Mouse (Mus musculus): ENCODE data around the gene 2700097O09Rik.
"Not testable (repeated sequence)": the region's sequence is repeated elsewhere in the genome, so short reads cannot be mapped to it uniquely, and the experiment has no call there.

The 2700097O09Rik gene

DNA sequence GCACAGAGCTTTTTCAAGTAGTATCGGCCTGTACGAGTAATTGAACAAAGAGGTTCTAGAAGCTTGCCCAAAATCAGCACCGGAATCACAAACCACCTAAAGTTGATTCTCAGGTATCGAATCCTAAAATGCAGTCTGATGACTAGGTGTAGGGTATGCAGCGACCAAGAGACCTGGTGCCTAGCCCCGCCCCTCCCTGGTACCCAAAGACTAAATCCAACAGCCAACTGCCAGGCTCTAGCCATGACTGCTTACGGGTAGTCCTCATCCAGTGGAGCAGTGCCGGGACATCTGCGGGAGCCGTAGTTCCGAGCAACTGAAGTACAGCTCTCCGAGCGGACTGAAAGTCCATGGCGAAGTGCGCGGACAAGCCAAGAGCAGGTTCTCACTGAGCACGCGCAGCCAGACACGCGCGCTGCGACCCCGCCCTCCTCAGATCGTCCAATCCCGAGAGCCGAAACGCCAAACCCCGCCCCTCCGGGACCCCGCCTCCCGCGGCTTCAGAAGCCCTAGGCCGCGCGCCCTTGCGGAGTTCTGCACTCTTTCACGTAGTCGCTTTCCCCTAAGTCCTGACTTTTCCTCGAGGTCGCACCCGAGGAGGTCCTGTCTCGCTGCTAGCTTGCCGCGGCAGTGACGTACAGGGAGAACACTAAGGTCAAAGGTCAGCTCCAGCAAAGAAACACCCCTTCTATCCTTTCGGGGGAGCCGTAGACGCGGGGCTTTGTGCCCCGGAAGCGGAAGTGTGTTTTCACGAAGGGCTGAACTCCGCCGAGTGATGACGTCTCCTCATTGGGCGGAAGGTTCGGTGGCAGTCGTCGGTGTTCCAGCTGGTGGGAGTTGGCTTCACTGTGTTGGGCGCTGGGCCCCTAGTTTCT lies at the start of gene 2700097O09Rik, which contains the start of gene Srp54a:
TSS of gene 2700097O09Rik (minus strand) at position 385 of the 875 bp plus-strand sequence.
TSS of gene Srp54a (plus strand) at position 537 of the 875 bp plus-strand sequence.
- peak; percentile 96 for DNase-seq

DNA sequence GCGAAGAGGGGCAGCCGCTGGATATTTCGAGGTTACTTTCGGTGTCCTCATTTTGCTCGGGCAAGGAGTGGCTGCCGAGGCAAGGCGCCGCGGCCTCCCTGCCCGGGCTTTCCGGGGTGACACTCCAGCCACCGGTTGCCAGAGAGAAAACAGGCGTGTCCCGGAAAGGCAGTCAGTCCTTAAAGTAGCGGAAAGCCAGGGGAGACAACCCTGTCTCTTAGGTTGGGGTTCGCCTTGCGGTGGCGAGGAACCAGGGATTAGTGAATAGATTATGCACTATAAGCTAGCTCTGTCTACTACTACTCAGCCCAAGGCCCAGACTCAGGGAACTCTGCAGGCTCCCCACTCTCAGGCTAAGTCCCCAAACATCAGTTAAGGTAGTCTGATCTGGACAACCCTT lies 44.8 kb upstream of the 2700097O09Rik start:
- DNase-seq = not testable (repeated sequence)

DNA sequence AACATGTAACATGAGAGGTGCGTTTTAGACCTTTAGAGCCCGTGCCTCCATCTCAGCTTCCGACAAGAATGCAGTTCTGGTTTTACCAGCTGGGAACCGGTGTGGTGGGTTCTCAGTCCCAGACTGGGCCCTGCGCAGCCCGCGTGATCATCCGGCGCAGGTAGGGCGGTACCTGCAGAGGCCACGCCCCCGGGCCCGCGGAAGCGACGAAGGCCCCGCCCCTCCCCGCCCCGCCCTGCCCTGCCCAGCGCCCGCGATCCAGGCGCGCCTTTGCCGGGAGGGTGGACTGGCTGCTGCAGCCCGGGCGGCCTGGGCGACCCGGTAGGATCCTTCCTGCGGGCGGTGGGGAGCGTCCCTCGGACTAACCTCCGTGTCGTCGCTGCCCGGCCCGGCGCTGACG lies 44.3 kb upstream of the 2700097O09Rik start, which contains the start of gene Fam177a:
TSS of gene Fam177a (plus strand) at position 228 of the 400 bp plus-strand sequence.
- not testable (repeated sequence) for DNase-seq

DNA sequence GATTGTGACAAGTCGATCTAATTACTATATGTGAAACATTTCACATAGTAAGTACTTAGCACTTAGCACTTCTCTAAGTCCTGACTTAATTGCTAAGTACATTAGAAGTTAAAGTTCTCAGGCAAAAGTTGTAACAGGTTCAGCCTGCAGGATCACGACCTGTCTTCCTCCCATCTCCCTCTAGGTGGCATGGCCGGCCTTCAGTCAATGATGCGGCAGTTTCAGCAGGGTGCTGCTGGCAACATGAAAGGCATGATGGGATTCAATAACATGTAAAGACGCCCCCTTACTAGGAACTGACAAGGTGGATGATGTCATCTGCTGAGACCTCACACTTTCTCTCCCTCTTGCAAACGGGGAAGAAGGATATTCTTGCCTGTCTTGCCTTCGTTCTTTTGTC lies 32.7 kb upstream of the 2700097O09Rik start:
- DNase-seq = not testable (repeated sequence)

DNA sequence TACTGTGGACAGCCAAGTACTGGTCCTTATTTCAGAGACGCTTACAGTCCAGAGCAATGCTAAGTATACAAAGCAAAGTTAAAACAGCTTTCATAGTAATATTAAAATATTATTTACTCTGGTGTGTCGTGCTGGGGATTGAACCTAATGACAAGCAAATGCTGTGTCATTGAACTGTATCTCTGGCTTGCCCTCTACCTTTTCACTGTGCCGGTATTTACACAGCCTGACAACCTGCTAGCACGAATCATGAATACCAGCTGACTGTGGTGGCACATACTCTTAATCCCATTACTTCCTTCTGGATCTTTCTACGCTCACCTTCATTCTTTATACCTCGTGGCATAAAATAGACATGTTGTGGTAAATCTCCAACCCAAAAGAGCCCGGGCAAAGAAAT lies 12.2 kb upstream of the 2700097O09Rik start:
- DNase-seq = not testable (repeated sequence)

DNA sequence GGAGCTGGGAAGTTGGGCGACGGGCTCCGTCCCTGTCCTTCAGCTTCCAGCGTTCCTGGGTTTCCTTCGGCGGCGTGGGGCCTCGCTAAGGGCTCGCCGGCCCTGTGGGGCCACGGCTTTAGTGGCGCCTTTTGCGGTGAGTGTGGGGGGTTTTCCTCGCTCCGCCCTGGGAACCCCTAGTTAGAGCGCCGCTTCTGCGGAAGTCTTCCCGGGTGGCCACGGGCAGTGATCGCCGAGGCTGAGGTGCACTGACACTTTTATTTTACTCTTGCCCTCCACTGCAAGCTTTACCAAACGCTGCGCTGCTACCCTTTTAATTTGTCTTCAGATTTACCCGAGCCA lies 662 bp upstream of the 2700097O09Rik start:
- not testable (repeated sequence) for DNase-seq

DNA sequence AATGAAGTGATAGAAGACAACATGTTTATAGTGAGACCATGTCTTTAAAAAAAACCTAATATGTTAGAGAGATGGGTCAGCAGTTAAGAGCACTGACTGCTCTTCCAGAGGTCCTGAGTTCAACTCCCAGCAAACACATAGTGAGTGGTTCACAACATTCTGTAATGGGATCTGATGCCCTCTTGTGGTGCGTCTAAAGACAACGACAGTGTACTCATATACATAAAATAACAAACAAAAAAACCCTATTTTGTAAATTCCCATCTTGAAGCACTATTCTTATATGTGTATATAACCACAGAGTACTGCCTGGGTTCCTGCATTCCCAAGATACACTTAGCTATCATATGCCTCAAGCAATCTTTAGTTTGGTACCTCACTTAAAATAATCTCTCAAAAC lies 1.2 kb downstream of the 2700097O09Rik start:
- DNase-seq = not testable (repeated sequence)

DNA sequence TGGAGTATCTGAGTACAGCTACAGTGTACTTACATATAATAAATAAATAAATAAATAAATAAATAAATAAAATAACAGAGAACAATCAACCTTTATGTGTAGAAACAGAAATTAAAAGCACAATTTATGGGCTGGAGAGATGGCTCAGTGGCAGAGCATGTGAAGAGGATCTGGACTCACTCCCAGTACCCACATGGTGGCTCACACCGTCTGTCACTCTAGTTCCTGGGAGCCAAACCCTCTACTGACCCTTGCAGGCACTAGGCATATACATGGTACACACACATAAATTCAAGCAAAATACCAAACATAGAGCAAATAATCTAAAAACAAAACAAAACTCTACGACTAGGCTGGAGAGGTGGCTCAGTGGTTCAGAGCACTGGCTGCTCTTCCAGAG lies 4.6 kb downstream of the 2700097O09Rik start:
- DNase-seq = peak; percentile 71 to 79

DNA sequence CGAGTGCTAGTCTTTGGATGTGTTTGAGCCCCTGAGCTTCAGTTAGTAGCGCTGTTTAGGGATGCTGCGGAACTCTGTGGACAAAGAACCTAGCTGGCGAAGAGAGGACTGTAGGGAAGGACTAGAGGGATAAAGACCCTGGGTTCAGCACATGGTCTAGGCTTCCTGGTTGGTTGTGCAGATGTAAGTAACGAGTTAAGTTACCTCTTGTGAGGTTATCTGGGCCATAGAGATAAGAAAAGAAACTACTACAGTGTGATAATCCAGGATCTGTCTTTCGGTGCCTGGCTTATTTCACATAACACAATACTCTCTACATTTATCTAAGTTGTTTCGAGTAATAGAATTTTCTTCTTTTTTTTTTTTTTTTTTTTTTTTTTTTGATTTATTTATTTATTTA lies 6.2 kb downstream of the 2700097O09Rik start:
- no peak for DNase-seq

DNA sequence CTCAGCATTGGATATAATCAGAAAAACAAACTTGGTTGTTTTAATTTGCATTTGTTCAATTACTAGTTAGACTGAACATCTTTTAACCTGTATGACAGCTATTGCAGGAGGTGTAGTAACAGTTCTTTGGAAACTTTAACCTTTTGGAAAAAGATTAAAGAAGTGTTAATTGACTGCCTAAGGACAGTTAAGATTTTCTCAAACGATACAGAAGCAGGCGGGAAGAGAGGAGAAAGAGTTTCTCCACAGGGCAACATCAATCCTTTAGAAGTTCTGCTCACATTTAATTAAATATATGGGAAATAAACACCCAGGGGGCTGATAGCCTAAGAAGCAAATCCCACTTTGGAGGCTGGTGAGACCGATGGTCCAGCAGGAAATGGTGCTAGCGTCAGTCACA lies 7.4 kb downstream of the 2700097O09Rik start:
- no peak for DNase-seq

DNA sequence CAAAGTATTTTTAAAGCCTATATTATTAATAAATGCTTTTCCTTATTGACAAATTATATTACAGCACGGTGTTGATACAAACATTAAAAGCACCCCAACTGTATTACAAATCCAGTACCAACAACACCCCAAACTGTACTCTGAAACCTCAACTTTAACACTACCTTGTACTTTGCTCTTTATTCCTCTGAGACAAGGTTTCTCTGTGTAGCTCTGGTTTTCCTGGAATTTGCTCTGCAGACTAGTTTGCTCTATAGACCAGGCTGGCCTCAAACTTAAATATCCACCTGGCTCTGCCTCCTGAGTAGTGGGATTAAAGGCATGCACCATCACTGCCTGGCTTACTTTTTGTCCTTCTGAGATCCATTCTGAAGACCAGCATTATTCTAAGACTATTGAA lies 17.8 kb downstream of the 2700097O09Rik start:
- no peak for DNase-seq

DNA sequence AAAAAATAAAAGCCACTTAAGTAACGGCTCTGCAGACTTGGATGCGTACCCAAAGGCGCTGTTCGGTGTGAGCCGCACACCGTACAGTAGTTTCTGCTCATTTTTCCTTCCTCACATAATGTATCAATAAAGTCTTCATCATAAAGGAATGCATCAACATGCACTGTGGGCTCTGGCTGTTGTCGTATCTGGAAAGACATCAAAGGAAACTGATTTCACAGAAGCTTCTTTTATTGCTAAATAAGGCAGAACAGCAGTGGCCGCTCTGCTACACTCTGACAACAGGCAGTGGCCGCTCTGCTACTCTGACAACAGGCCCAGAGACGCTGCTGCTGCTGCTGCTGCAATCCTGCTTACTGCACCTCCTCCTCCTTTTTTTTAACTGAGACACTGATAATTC lies 18.9 kb downstream of the 2700097O09Rik start:
- no peak for DNase-seq

DNA sequence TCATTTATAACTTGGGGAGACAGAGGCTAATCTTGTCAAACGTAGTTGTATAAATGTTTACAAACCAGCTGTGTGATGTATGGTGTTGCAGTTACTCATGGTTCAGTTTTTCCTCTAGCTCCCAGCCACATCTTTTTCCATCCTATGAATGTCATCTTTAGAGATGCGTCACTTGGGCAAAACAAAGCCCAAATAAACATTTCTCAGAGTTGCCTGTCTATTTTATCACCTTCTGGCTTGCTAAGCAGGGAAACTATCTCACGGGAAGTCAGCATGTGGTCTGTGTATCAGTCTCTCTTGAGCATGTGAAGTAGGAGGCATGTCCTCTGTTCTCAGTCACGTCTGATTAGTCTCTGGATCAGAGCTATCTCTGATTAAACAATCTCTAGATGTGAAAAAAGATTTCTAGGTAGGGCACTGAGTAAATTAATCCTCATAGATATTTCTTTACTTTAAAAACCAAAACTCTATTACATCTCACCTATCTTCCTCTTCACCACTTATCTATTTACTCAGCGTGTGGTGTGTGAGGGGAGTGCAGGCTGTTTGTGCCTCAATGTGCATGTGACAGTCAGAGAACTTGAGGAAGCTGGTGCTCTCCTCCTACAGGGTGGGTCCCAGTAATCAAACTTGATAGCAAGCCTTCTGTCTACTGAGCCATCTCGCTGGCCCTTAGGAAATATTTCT lies 19.6 kb downstream of the 2700097O09Rik start:
- DNase-seq = no peak

DNA sequence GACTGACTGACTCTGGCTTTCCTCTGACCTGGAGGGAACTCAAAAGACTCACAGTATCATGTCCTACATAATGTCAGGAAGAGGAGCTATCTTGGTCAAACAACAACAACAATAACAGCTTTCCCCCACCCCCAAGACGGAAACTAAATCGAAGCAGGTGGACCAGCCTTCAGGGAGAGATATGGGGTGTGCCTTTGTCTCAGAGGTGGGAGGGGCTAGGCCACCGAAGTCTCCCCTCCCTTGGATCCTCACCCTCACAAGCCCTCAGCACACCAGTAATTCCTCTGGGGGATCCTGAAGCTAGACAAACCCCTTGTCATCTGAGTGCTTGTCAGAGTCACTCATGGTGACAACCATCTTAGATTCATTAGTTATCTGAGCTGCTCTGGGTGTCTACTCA lies 20.1 kb downstream of the 2700097O09Rik start:
- no peak for DNase-seq

DNA sequence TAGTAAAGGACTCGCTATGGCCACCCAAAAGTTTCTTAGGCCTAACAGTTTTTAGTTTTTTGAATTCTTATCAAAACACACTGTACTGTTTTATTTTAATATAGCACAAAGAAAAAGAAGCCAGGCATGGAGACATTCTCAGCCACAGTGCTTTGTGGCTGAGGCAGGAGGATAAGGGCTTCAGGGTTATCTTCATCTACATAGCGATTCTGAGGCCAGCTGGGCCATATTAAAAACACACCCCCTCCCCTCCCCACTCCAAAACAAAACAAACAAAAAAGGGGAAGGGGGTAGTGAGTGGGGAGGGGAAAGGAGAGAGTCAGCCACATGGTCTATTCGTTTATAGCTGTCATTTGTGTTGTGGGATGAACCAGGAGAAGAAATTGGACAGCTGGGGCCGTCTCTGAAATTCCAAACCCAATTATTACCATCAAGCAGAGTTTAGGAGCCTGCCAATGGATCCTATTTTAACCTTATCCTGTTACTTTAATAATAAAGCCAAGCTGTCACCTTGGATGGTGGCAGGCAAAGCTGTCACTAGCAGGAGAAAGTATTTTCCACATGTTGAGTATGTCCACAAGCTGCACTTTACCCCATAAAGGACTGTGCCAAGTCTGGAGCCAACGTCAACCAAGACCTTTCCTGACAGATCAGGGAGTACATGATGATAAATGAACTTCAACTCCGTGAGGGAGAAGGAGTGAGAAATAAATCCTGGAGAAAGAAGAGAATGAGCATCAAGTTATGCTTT lies 20.9 kb downstream of the 2700097O09Rik start:
- DNase-seq = no peak

DNA sequence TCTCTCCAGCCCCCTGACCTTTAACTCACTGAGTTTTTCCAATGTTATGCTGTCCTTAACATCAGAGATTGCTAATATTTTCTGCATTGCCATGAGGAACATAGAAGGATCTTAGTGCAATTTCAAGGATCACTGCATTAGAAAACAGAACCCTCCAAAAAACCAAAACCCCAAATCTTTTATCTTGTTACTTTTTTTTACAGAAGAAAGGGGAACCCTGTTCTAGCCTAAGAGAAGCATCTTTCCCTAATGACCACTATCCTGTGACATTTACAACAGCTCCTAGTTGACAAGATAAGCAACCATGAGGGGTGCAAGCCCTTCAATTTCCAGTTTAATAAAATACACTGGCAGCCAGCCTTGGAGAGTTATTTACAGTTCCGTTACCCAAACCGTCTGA lies 23.2 kb downstream of the 2700097O09Rik start:
- no peak for DNase-seq

DNA sequence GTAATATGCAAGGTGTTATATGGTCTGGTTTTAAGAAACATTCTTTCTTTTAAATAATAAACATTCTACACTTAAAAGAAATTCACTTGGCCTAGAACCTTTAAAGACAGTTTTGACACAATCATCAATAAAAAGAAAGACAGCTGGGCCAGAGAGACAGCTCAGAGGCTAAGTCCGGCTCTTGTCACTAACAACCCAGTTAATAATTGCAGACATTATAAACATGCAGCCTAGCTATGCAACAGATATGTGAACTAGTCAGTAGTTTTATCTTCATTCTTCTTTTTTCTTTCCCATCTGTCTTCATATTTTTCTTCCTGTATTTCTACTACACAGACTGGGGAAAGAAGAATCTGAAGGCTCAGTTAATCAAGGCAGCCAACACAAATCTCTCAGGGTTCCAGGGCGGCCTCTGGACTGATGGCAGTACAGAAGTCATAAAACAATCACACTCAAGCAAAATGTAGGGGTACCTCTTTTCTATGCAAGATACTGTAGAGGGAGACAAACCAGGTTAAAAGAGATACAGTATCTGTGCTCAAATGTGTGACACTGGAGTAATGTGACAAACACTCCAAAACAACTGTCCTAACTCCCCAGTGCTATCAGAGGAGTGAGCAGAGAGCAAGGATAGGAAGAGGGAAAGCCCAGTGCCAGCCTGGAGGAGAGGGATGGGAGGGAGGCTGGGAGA lies 25.2 kb downstream of the 2700097O09Rik start:
- no peak for DNase-seq

DNA sequence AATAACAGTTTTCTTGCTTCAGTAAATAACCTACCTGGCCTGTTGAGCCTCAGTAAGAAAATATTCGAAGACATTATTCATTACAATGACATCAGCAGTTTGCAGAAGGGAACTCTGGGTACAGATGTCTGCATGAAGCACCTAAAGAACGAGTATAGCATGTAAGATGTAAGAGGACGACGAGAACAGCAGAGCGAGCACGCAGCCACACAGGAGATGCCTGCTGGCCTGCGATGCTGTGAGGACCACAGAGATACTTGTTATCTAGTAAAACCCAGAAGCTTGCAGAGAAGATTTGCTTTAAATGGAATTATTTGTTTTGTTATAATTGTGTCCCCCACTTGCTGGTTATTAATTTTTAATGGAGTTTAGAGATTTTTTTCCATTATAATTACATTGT lies 26.6 kb downstream of the 2700097O09Rik start:
- DNase-seq = no peak

DNA sequence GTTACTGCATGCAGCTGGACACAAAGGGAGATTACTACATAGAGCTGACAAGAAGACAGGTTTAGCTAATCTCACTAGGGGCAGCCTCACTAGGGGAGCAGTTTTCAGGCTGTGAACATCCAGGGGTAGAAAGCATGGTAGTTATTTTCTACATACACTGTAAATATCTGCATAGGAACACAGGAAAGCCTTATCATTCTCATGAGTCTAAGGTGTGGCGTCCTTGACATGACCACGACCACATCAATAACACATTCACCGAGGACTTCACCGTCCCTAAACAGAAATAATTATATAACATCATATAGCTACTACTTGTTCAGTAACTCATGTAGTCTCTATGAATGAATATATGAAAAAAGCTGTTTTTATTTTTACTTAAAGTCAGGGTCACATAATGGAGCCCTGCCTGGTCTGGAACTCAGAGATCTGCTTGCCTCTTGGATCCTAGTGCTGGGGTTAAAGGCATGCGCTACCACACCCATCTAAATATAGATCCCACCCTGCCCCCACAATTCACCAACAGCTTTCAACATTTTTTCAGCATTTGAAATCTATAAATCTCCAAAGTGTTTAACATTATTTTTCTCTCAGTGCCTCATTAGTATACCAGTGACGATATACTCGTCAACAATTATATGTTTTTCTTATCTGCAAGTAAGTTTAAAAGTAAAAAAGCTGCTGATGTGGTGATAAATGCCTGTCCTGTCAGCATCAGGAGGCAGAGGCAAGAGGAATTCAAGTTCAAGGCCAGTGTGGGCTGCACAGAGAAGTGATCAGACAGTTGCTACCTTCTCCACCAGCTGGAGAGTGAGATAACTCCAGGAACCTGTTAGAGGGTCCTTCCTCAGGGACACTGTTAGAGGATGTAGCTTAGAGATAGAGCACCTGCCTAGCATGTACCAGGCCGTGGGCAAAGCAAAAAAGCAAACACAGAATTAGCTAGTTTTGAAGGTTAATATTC lies 28.4 kb downstream of the 2700097O09Rik start:
- no peak for DNase-seq

DNA sequence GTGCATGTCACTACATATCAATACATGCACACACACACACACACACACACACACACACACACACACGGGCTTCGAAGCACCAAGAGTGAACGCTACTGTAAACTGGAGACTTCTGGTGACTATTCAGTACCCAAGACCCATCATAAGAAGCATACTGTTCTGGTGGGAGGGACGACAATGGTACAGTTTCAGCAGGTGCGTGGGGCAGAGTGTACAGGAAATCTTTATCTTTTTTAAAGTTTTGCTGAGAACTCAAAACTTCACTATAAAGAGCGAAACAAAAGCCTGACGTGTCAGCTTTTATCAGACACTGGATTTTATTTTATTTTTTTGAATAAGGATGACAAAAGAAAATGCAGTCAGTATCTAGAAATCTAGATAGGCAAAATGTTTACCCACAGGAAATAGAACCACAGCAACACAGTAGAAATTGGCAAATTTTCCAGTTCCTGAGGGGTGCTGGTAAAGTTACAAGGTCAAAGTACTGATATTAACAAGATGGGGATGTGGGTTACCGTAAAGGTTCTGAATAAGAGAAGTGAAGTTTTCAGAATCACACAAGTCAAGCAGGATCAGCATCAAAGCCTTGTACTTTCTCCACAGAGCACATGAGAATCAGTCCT lies 30.1 kb downstream of the 2700097O09Rik start:
- DNase-seq = no peak

DNA sequence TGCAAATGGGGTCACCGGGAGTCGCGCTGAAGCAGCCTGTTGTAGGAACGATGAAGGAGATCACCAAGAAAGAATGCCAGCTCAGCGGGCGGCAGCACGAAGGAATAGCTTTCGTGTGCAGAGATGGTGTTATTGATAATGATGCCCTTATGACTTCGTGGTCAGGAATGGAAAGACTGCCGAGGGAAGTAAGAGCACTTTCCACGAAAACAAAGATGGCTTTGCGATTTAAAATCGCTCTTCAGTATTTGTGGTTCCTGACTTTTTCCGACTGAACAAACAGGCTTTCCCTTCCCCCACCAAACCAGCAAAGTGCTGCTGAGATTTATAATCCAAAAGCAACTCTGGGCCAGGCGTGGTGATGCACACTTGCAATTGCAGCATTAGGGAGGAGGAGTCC lies 38.9 kb downstream of the 2700097O09Rik start:
- DNase-seq = no peak
